Mouse (Mus musculus) forebrain, embryonic 12.5 days (tissue): ENCODE results near the gene Rpl3. TPM values are rescaled to one million over a fixed set of nuclear protein-coding genes. Genes with fewer than 3 reads are reported as not detected.

Experiments used
- ATAC-seq: fragments of 200-750 bp; cut with Nextera tagmentation; 2 replicates; pipeline ENCODE4 v1.8.0; 2017; ENCODE audit warnings: moderate TSS enrichment; ENCODE audit not compliant: low FRiP score
- H3K27ac ChIP-seq: fragments of 300-500 bp; sonication (generic); 2 replicates; pipeline ENCODE4 v1.5.1; 2016; ENCODE audit warnings: mild to moderate bottlenecking
- H3K27me3 ChIP-seq: fragments of 300-500 bp; sonication (generic); 2 replicates; pipeline ENCODE4 v1.6.1; 2016; ENCODE audit warnings: mild to moderate bottlenecking
- H3K36me3 ChIP-seq: fragments of 300-500 bp; sonication (generic); replicated peaks from 2 replicates; pipeline ENCODE4 v1.6.1; 2016; ENCODE audit warnings: mild to moderate bottlenecking
- H3K4me1 ChIP-seq: fragments of 300-500 bp; sonication (generic); 2 replicates; pipeline ENCODE4 v1.6.1; 2016
- H3K4me2 ChIP-seq: fragments of 300-500 bp; sonication (generic); 2 replicates; pipeline ENCODE4 v1.6.1; 2016; ENCODE audit warnings: mild to moderate bottlenecking, moderate library complexity
- H3K4me3 ChIP-seq: fragments of 300-500 bp; sonication (generic); replicated peaks from 2 replicates; pipeline ENCODE4 v1.5.1; 2016; ENCODE audit warnings: mild to moderate bottlenecking
- H3K9ac ChIP-seq: fragments of 300-500 bp; sonication (generic); 2 replicates; pipeline ENCODE4 v1.6.1; 2016; ENCODE audit warnings: mild to moderate bottlenecking
- H3K9me3 ChIP-seq: fragments of 300-500 bp; sonication (generic); 2 replicates; pipeline ENCODE4 v1.6.1; 2016
- WGBS: fragments of 180-500 bp; shearing (Covaris S2); methylation state at CpG from one replicate; pipeline ENCODE4 v1.1.7; 2016; 5-methylcytosine and 5-hydroxymethylcytosine counted together
- microRNA-seq: library from miRNA; unstranded; fragments of <30 nt; microRNA quantifications from one replicate; pipeline ENCODE4, GENCODE M21; 2017
- polyA plus RNA-seq: library from polyadenylated mRNA; unstranded; fragments of >200 nt; fragmentation: Nextera tagmentation; extraction: Ambion mirVana; gene quantifications from 2 replicates; pipeline ENCODE4 v1.2.1, GENCODE M21; 2016

Rpl3 gene
- polyA plus RNA-seq, 1 experiment from 2014 or later, result 694 TPM

DNA sequence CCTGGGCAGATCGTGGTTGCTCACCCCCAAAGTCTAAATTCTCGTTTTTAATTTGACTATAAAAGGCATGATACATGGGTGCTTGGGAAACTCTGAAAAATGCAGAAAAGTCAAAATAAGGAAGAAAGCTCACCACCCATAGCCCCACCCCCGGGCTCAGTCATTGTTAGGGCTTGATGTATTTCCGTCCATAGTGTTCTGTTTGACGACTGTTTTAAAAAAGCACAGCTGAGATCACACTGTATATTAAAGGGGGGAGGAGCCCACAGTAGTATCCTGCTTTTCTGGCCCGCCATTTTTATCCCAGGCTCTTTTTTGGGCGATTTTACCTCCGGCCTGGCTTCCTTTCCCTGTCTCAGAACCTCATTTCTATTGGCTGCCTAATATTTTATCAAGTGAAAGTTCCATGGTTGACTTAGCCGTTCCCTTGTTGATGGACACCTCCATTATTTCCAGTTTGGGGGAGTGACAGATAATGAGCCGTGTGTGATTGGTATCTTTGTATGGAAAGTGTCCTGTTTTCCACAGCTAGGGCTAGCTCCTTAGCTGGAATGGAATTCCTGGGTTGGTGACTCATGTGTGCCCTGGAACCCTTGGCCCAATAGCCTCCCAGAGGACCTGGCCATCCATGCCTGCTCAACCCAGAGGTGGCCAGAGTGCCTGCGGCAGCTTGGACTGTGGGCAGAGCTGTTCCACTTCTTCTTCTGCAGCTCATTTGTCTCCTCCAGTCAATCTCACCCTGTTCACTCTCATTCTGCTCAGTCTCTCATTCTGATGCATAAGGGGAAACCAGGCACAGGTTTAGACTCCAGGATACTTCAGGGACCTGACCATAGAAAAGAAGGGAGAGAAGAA lies 54.2 kb downstream of the Rpl3 start:
- no peaks in the 10 kb centered on the region for H3K4me1 ChIP-seq
- no peaks in the 10 kb centered on the region for H3K9me3 ChIP-seq
- H3K36me3 ChIP-seq, result no peaks in the 10 kb centered on the region
- no peak overlapping the region for H3K4me2 ChIP-seq
- WGBS, result 82% methylated on average over 11 of the region's 11 CpGs
- H3K27me3 ChIP-seq, result no peaks in the 10 kb centered on the region
- no peak overlapping the region for H3K27ac ChIP-seq
- H3K9ac ChIP-seq, result no peak overlapping the region
- H3K4me3 ChIP-seq, result no peak overlapping the region
- no peak for ATAC-seq

- H3K9me3 ChIP-seq, result peaks cover 3% of the 10 kb centered on the region; the same call in 1 of the 2 replicates
- H3K27me3 ChIP-seq, result no peaks in the 10 kb centered on the region
- no peak overlapping the region for H3K4me2 ChIP-seq
- H3K9ac ChIP-seq, result no peak overlapping the region
- H3K4me1 ChIP-seq, result no peaks in the 10 kb centered on the region
- no peak overlapping the region for H3K27ac ChIP-seq
- ATAC-seq, result no peak
- H3K36me3 ChIP-seq, result no peaks in the 10 kb centered on the region
- H3K4me3 ChIP-seq, result no peak overlapping the region
- 83% methylated on average over 6 of the region's 6 CpGs for WGBS
Observed at GRCm38 (mm10) chr15:80035341-80035885, 56.3 kb downstream of the Rpl3 start.

DNA sequence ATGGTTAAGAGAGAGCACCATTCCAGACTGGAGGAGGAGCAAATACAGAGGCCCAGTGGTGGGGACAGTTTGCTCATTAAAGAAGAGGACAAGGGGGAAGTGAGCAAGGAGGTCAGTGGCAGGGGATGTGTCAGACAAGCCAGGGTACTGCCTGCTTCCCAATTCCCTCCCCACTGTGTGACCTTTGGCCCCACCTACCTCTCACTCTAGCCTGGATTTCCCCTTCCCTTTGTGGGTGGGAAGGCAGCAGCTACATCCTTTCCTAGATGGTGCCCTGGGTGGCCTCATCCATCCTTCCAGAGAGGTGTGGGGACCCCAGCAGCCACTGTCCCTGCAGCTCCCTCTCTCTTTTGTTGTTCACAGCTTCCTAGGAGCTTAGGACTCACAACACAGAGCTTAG lies 56.8 kb downstream of the Rpl3 start:
- Histone ChIP-seq H3K36me3 (no peaks in the 10 kb centered on the region), H3K27me3 (no peaks in the 10 kb centered on the region), H3K27ac (no peak overlapping the region), H3K4me3 (no peak overlapping the region), H3K9ac (no peak overlapping the region), H3K9me3 (peaks cover 3% of the 10 kb centered on the region; the same call in 1 of the 2 replicates), H3K4me2 (no peak overlapping the region), H3K4me1 (no peaks in the 10 kb centered on the region)
- ATAC-seq, result no peak

- ATAC-seq, result no peak
Observed at GRCm38 (mm10) chr15:80034366-80034765, 57.3 kb downstream of the Rpl3 start.

DNA sequence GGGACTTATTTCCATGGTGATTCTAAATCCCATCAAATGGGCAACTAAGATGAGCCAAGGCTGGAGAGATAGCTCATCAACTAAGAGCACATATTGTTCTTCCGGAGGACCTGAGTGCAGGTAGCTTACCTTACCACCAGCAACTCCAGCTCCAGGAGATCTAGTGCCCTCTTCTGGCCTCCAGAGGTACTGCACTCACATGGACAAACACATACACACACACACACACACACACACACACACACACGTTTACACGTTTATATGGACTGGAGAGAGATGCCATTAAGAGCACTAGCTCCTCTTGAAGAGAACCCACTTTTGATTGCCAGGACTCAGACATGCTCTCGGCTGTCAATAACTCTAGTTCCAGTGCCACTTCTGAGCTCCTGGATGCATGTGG lies 60.5 kb downstream of the Rpl3 start:
- peaks cover 3% of the 10 kb centered on the region; the same call in 1 of the 2 replicates for H3K9me3 ChIP-seq
- no peaks in the 10 kb centered on the region for H3K27me3 ChIP-seq
- H3K4me1 ChIP-seq, result no peaks in the 10 kb centered on the region
- no peak overlapping the region for H3K9ac ChIP-seq
- H3K36me3 ChIP-seq, result no peaks in the 10 kb centered on the region
- H3K4me3 ChIP-seq, result no peak overlapping the region
- H3K27ac ChIP-seq, result no peak overlapping the region
- no peak overlapping the region for H3K4me2 ChIP-seq
- 85% methylated on average over 4 of the region's 4 CpGs for WGBS
- ATAC-seq, result no peak

More at GRCm38 (mm10) chr15:80034366-80034765, 57.3 kb downstream of the Rpl3 start:
- H3K27me3 ChIP-seq, result no peaks in the 10 kb centered on the region
- no peak overlapping the region for H3K4me3 ChIP-seq
- peaks cover 3% of the 10 kb centered on the region; the same call in 1 of the 2 replicates for H3K9me3 ChIP-seq
- no peaks in the 10 kb centered on the region for H3K4me1 ChIP-seq
- 79% methylated on average over 7 of the region's 7 CpGs for WGBS
- H3K4me2 ChIP-seq, result no peak overlapping the region
- H3K27ac ChIP-seq, result no peak overlapping the region
- H3K36me3 ChIP-seq, result no peaks in the 10 kb centered on the region
- no peak overlapping the region for H3K9ac ChIP-seq

DNA sequence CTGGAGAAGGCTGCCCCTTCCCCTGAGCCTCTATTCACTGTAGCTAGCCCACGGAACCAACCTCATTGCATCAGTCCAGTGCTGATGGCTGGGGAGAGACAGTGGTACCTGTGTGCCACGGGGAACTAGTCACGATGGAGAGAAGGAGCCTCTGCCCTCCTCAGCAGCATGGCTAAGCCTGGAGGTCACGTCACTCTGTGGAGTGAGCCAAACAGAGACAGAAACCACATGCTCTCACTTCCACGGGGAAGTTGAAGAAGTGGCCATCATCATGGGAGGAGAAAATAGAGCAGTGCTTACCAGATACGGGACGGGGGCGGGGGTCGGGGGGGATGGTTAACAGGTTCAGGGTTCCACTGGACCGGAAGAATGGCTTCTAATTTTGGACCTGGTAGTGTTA lies 61.3 kb downstream of the Rpl3 start:
- H3K4me2 ChIP-seq, result no peak overlapping the region
- peaks cover 5% of the 10 kb centered on the region; the same call in 1 of the 2 replicates for H3K4me1 ChIP-seq
- no peak overlapping the region for H3K9ac ChIP-seq
- H3K9me3 ChIP-seq, result peaks cover 3% of the 10 kb centered on the region; the same call in 1 of the 2 replicates
- 89% methylated on average over 10 of the region's 10 CpGs for WGBS
- no peak overlapping the region for H3K4me3 ChIP-seq
- H3K27ac ChIP-seq, result no peak overlapping the region
- no peaks in the 10 kb centered on the region for H3K36me3 ChIP-seq
- no peak for ATAC-seq
- no peaks in the 10 kb centered on the region for H3K27me3 ChIP-seq

GRCm38 (mm10) chr15:80028862-80029261 lies 62.8 kb downstream of the Rpl3 start:
- WGBS, result 80% methylated on average over 5 of the region's 5 CpGs

More at GRCm38 (mm10) chr15:80028862-80029261, 62.8 kb downstream of the Rpl3 start:
- ATAC-seq, result no peak
- Histone ChIP-seq H3K4me1 (peaks cover 17% of the 10 kb centered on the region), H3K27me3 (no peaks in the 10 kb centered on the region), H3K4me3 (no peak overlapping the region), H3K36me3 (no peaks in the 10 kb centered on the region), H3K9me3 (peaks cover 3% of the 10 kb centered on the region; the same call in 1 of the 2 replicates), H3K4me2 (no peak overlapping the region), H3K27ac (no peak overlapping the region), H3K9ac (no peak overlapping the region)

Small RNA genes lying within 50 kb of the gene (microRNA-seq; reads per million reads assigned to microRNA genes)
- 41.3 reads per million, percentile 41 among the genes with 10 or more reads in this experiment for gene Snord43

Other genes with a start within 250 kb of the Rpl3 start
- gene Apobec3, start 200.2 kb downstream of the Rpl3 start, polyA plus RNA-seq, result 7.4 and 8.4 TPM in 2 replicates
- gene Cbx7, start 120.7 kb downstream of the Rpl3 start, polyA plus RNA-seq, result 3.3 and 3.6 TPM in 2 replicates
- gene Pdgfb, start 76.9 kb downstream of the Rpl3 start, polyA plus RNA-seq, result 2.1 and 2.3 TPM in 2 replicates
- gene Syngr1, start 534 bp downstream of the Rpl3 start, polyA plus RNA-seq, result 12.1 and 13.9 TPM in 2 replicates
- 40.5 and 44.0 TPM in 2 replicates for gene Tab1, start 41.3 kb upstream of the Rpl3 start, polyA plus RNA-seq
- 8.6 and 9.6 TPM in 2 replicates for gene Mgat3, start 81.9 kb upstream of the Rpl3 start, polyA plus RNA-seq
- gene Mief1, start 142.2 kb upstream of the Rpl3 start, polyA plus RNA-seq, result 38.6 and 44.2 TPM in 2 replicates
- not detected in 2 replicates for gene AC140267.1, start 144.0 kb upstream of the Rpl3 start, polyA plus RNA-seq
- 132 and 142 TPM in 2 replicates for gene Atf4, start 163.3 kb upstream of the Rpl3 start, polyA plus RNA-seq
- gene Rps19bp1, start 172.4 kb upstream of the Rpl3 start, polyA plus RNA-seq, result 57.4 and 65.2 TPM in 2 replicates
- 0.17 and 0.21 TPM in 2 replicates for gene Cacna1i, start 195.4 kb upstream of the Rpl3 start, polyA plus RNA-seq